Mouse (Mus musculus) myocyte (in vitro differentiated cells): Measurements from ENCODE around the gene Arglu1.

Experiments
- MAX ChIP-seq: IDR thresholded peaks from one replicate; pipeline ENCODE4 v1.6.1; 2011; ENCODE audit warnings: low read depth, mild to moderate bottlenecking, control low read depth
- MYOD1 ChIP-seq, 3 experiments: IDR thresholded peaks; one replicate each; pipeline ENCODE4 v1.6.1; 2011; ENCODE audit warnings: control low read depth in 2 of 3, low read depth in 2 of 3, mild to moderate bottlenecking in 2 of 3, moderate library complexity in 1 of 3; ENCODE audit not compliant: insufficient read length in 2 of 3, control insufficient read depth in 1 of 3
- MYOG ChIP-seq, 3 experiments: IDR thresholded peaks; one replicate each; pipeline ENCODE4 v1.6.1; 2011; ENCODE audit warnings: control low read depth in 2 of 3, low read depth in 2 of 3, mild to moderate bottlenecking in 2 of 3; ENCODE audit not compliant: insufficient read length in 2 of 3, control insufficient read depth in 1 of 3, insufficient read depth in 1 of 3
- POLR2A ChIP-seq: IDR thresholded peaks from one replicate; pipeline ENCODE4 v1.6.1; 2011; ENCODE audit warnings: low read depth, mild to moderate bottlenecking, control low read depth, moderate library complexity; ENCODE audit not compliant: insufficient read length
- POLR2AphosphoS2 ChIP-seq: IDR thresholded peaks from one replicate; pipeline ENCODE4 v1.6.1; 2011; ENCODE audit warnings: low read depth, control low read depth; ENCODE audit not compliant: insufficient read length
- TCF12 ChIP-seq: IDR thresholded peaks from one replicate; pipeline ENCODE4 v1.6.1; 2011; ENCODE audit warnings: mild to moderate bottlenecking, control low read depth; ENCODE audit not compliant: poor library complexity, insufficient read depth, severe bottlenecking
- USF1 ChIP-seq: IDR thresholded peaks from one replicate; pipeline ENCODE4 v1.6.1; 2011; ENCODE audit warnings: low read depth, mild to moderate bottlenecking, control low read depth, moderate library complexity

DNA sequence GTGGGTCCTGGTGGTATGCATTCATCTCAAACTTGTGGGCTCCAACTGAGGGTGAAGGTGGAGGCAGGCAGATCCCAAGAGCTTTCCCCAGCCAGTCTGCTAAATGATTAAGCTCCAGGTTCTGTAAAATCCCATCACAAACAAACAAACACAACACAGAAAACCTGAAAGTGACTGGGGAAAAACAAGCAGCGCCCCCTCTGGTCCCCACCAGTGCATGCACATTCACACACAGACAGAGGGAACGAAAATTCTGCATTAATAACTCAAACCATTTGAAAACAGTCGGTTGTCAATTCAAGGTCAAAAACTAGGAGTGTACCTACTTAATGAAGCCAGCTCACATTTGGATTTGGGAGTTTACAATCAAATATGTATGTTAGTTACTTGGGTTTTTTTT, 12.1 kb downstream of the Arglu1 start:
- TF ChIP-seq POLR2AphosphoS2 (no peak), MAX (no peak), MYOG (IDR thresholded peaks at IDR 0.05; ENCODE audit: control insufficient read depth in 1 of 3, insufficient read depth in 1 of 3, insufficient read length in 2 of 3, low read depth in 2 of 3) (no peak), POLR2A (no peak), USF1 (no peak), TCF12 (no peak), MYOD1 (IDR thresholded peaks at IDR 0.05; ENCODE audit: control insufficient read depth in 1 of 3, insufficient read length in 2 of 3, low read depth in 2 of 3) (no peak)
